Mouse (Mus musculus): ENCODE measurements at regions not wholly inside any gene's neighbourhood (a gene's known extent, or its start where the extent isn't known, plus 50 kb on each side); places are given as distances from the start of the nearest gene placed in this dataset.

DNA sequence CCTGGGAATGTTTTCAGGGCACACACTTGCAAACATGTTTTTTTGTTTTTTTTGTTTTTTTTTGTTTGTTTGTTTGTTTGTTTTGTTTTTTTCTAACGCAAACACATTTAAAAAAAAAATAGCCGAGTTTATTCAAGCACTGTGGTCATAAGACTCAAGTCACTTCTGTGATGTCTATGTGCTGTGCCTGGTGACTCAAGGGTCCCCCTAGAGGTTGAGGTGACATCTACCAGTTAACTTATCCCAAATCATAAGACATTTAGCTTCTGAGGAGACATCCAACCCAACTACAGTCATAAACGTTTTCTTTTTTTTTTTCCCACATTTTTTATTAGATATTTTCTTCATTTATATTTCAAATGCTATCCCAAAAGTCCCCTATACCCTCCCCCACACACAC lies 281.2 kb upstream of the Rgma start:
- DNase-seq (ENCODE audit: low read depth): peak; percentile 41
- TF ChIP-seq CTCF (IDR thresholded peaks at IDR 0.05; ENCODE audit: borderline replicate concordance, extremely low read depth, insufficient read depth, insufficient read length): peak; percentile 48; the same call in 1 of the 2 replicates
- no peak for TF ChIP-seq POLR2A (IDR thresholded peaks at IDR 0.05; ENCODE audit: borderline replicate concordance, extremely low read depth, insufficient read depth, insufficient read length, poor library complexity, severe bottlenecking)

DNA sequence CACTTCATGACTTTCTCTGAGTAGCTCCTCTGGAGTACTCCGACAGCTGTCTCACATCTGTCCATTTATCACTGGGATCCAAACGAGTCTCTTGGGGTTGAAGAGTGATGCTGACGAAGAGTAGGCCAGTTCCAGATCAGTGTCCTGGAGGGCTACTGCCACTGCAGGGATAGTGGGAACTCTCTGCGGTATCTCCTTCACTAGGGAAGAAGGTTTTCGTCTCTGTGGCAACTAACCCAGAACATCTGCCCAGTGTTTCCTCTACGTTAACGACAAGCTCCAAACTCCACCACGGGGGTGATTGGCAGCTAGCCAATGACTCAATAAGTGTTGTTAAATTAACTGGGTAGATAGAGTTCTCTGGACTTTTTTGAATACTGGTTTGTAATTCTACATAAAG lies 256.4 kb upstream of the Rgma start:
- TF ChIP-seq CTCF (IDR thresholded peaks at IDR 0.05; ENCODE audit: borderline replicate concordance, extremely low read depth, insufficient read depth, insufficient read length) (no peak), POLR2A (IDR thresholded peaks at IDR 0.05; ENCODE audit: borderline replicate concordance, extremely low read depth, insufficient read depth, insufficient read length, poor library complexity, severe bottlenecking) (no peak)
- DNase-seq (ENCODE audit: low read depth): peak; percentile 46

DNA sequence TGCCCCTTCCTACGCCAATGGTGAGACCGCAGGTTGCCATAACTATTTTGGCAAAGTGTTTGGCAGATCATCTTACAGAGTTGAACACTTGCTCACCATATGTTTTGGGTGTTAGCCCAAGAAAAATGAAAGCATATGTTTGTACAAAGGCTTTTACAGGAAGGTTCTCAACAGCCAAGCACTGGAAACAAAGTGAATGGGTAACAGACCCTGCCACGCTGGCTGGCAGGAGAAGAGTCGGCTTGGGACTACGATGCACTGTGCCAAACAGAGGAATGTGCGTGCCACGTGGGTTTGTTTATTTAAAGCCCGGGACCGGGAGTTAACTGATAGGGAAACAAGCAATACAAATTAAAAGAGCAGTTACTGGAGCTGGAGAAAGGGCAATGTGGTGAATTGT lies 255.0 kb upstream of the Rgma start:
- DNase-seq (ENCODE audit: low read depth): peak; percentile 75
- TF ChIP-seq CTCF (IDR thresholded peaks at IDR 0.05; ENCODE audit: borderline replicate concordance, extremely low read depth, insufficient read depth, insufficient read length): no peak
- no peak for TF ChIP-seq POLR2A (IDR thresholded peaks at IDR 0.05; ENCODE audit: borderline replicate concordance, extremely low read depth, insufficient read depth, insufficient read length, poor library complexity, severe bottlenecking)

DNA sequence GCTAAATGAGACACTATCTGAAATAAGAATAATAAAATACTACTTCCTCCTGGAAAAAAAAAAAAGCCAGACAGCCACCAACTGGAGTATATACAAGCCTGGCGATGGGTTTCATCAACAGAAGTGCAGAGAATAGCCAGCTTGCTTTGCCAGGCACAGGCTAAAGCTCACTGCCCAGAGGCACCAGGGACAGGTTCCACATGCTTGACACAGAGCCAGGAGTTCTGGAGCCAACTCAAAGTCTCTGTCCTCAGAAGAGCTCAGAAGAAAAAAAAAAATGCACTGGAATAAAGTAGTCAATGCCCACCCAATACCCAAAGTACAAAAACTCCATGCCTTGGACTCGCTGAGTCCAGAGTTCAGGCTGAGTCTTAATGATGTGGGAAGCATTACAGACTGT lies 250.3 kb upstream of the Rgma start:
- TF ChIP-seq CTCF (IDR thresholded peaks at IDR 0.05; ENCODE audit: borderline replicate concordance, extremely low read depth, insufficient read depth, insufficient read length): no peak
- TF ChIP-seq POLR2A (IDR thresholded peaks at IDR 0.05; ENCODE audit: borderline replicate concordance, extremely low read depth, insufficient read depth, insufficient read length, poor library complexity, severe bottlenecking): no peak
- no peak for DNase-seq (ENCODE audit: low read depth)

DNA sequence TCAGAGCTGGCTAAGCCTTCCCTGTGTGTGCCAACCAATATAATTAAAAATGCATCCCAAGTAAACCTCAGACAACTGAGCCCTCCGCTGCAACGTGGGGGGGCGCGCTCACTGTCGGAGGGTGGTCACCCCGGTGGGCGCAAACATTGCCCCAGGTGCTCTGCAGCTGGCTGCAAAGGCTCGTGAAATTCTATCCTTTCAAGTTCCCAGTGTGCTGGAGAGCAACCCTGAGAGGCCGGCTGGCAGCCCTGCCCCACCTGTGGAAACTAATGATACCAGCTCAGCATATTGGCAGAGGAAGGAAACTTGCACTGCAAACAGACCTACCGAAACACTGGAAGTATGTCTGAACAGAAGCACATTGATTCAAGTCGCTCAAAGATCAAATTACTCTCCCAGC lies 249.4 kb upstream of the Rgma start:
- no peak for DNase-seq (ENCODE audit: low read depth)
- TF ChIP-seq CTCF (IDR thresholded peaks at IDR 0.05; ENCODE audit: borderline replicate concordance, extremely low read depth, insufficient read depth, insufficient read length) (no peak), POLR2A (IDR thresholded peaks at IDR 0.05; ENCODE audit: borderline replicate concordance, extremely low read depth, insufficient read depth, insufficient read length, poor library complexity, severe bottlenecking) (no peak)

DNA sequence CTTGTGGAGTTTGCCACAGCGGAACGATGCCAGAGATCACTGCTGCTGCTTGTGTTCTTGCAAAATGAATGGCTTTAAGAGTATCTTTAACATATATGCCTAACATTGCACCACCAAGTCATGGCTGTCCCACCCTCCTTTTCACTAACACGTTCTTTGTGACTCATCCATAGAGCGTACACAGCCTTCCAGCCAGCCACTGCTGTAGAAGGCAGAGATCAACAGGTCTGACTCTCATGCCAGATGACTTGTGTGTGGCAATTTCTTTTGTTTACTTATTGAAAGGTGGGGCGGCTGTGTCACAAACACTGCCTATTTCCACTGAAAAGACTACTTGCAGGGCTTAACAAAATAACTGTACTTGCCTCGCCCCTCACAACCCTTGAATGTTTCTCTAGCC lies 239.5 kb upstream of the Rgma start:
- no peak for DNase-seq (ENCODE audit: low read depth)
- no peak for TF ChIP-seq CTCF (IDR thresholded peaks at IDR 0.05; ENCODE audit: borderline replicate concordance, extremely low read depth, insufficient read depth, insufficient read length)
- TF ChIP-seq POLR2A (IDR thresholded peaks at IDR 0.05; ENCODE audit: borderline replicate concordance, extremely low read depth, insufficient read depth, insufficient read length, poor library complexity, severe bottlenecking): no peak

DNA sequence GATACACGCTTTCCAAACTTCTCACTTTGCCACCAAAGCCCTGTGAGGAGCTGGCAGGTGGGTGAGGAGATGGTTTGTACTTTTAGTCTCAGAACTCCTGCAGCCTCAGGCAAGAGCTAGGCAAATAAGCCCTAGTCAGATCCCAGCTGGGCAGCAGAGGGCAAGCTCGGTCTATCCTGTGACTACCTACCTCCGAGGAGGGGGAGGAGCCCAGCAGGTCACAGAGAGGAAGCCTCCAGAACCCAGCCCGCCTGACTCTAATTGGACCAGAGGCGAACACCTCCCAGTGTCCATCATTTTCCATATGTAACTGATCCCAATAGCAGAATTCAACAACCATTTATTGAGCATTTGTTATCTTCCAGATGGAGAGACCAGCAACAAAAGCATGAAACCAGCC lies 237.0 kb upstream of the Rgma start:
- no peak for TF ChIP-seq POLR2A (IDR thresholded peaks at IDR 0.05; ENCODE audit: borderline replicate concordance, extremely low read depth, insufficient read depth, insufficient read length, poor library complexity, severe bottlenecking)
- TF ChIP-seq CTCF (IDR thresholded peaks at IDR 0.05; ENCODE audit: borderline replicate concordance, extremely low read depth, insufficient read depth, insufficient read length): no peak
- no peak for DNase-seq (ENCODE audit: low read depth)

DNA sequence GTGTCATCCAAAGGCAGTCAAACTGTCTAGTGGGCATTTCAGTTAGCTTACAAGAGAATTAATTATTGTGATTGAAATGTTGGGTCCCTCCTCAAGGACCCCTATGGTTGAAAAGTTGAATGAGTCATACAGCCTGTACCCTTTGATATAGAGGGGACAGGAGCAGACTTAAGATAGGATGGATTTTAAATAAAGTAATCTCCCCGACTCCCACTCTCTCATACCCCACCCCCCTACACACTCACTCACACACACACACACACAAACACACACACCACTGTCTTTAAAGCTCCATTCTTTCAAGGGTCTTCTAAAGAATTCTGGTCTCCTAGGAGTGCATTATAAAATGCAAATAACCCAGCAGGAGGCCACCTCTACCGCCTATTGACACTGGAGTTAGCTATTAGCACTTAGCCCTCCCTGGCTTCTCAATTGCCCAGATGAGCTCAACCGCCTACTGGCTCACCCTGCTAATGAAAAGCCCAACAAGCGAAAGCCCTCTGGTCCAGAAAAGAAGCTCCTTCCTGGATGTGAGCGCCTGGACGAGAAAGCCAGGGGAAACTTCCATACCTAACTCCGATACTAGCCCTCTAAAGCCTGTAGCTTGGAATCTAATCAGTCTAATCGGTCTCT lies 236.3 kb upstream of the Rgma start:
- DNase-seq (ENCODE audit: low read depth): peak; percentile 74
- TF ChIP-seq CTCF (IDR thresholded peaks at IDR 0.05; ENCODE audit: borderline replicate concordance, extremely low read depth, insufficient read depth, insufficient read length) (no peak), POLR2A (IDR thresholded peaks at IDR 0.05; ENCODE audit: borderline replicate concordance, extremely low read depth, insufficient read depth, insufficient read length, poor library complexity, severe bottlenecking) (no peak)

DNA sequence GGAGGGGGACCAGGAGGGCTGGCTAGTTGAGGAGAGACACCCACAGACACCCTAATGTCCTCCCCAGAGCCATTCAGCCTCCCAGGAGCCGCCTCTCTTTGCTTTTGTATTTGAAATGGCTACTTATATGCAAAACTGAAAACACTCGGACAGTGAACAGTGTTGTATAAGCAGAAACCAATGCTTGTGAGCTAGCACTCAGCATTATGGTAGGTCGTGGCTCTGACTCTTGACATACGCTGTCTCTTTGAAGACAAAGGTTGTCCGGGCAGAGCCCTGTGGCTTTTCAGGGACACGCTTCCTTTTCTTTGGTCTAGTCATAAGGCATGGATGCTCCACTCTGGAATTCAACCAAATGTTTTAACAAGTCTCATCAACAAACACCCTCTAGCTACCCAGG lies 235.4 kb upstream of the Rgma start:
- TF ChIP-seq POLR2A (IDR thresholded peaks at IDR 0.05; ENCODE audit: borderline replicate concordance, extremely low read depth, insufficient read depth, insufficient read length, poor library complexity, severe bottlenecking) (no peak), CTCF (IDR thresholded peaks at IDR 0.05; ENCODE audit: borderline replicate concordance, extremely low read depth, insufficient read depth, insufficient read length) (no peak)
- no peak for DNase-seq (ENCODE audit: low read depth)

DNA sequence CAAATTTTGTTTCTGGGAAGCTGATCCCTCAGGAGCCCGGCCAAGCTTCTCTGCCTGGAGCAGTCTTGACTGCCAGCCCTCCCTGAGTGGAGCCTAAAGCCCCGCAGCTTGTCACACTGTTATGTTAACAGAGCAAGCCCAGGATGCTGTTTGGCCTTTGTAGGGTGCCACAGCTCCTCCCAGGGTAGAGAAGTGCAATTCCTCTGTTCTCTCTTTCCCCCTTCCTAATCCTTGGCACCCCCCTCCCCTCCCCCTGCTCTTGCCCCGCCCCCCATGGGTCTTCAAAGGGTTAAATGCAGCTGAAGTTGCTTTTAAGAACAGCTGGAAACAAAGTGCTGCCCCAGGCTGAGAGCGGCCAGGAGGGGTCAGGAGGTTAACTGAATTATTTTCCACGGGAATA lies 234.1 kb upstream of the Rgma start:
- no peak for TF ChIP-seq CTCF (IDR thresholded peaks at IDR 0.05; ENCODE audit: borderline replicate concordance, extremely low read depth, insufficient read depth, insufficient read length)
- TF ChIP-seq POLR2A (IDR thresholded peaks at IDR 0.05; ENCODE audit: borderline replicate concordance, extremely low read depth, insufficient read depth, insufficient read length, poor library complexity, severe bottlenecking): no peak
- DNase-seq (ENCODE audit: low read depth): peak; percentile 78

DNA sequence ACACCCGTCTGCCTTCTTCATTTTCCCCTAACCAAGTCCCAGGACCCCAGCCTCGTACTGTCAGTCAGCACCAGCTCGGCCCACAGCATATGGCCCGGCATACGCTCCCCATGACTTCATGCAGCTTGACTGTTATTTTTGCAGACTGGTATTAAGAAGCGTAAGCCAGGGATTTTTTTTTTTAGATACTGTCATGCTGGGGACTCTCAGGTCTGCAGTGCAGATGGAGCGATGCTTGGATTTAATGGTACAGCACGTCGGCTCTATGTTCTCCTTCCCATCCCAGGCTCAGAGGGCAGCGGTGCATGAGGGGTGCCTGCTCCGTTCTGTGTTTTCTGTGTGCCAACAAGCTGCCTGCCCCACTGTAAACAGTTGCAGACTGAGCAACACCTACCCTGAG lies 231.4 kb upstream of the Rgma start:
- TF ChIP-seq POLR2A (IDR thresholded peaks at IDR 0.05; ENCODE audit: borderline replicate concordance, extremely low read depth, insufficient read depth, insufficient read length, poor library complexity, severe bottlenecking) (no peak), CTCF (IDR thresholded peaks at IDR 0.05; ENCODE audit: borderline replicate concordance, extremely low read depth, insufficient read depth, insufficient read length) (no peak)
- peak; percentile 79 for DNase-seq (ENCODE audit: low read depth)

DNA sequence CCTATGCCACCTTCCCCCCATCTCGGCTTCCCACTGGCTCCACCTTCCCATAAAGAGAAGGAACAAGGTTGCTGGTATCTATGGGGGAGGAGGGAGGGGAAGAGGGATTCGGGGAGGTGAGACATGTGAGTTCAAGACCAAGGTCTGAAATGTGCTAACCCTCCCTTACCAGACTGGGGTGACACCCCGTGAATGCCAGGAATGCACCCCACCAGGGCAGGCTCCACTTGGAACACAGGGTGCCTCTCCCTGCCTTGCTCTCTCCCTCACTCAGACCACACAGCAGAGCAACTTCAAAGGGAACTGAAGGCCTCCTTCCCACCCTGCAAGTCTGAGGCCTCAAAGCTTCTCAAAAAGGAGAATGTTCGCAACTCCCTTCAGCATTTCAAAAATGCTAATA lies 230.5 kb upstream of the Rgma start:
- no peak for DNase-seq (ENCODE audit: low read depth)
- TF ChIP-seq POLR2A (IDR thresholded peaks at IDR 0.05; ENCODE audit: borderline replicate concordance, extremely low read depth, insufficient read depth, insufficient read length, poor library complexity, severe bottlenecking) (no peak), CTCF (IDR thresholded peaks at IDR 0.05; ENCODE audit: borderline replicate concordance, extremely low read depth, insufficient read depth, insufficient read length) (no peak)

Data from brain, embryonic 14.5 days (tissue).